In the genomic region with DNA sequence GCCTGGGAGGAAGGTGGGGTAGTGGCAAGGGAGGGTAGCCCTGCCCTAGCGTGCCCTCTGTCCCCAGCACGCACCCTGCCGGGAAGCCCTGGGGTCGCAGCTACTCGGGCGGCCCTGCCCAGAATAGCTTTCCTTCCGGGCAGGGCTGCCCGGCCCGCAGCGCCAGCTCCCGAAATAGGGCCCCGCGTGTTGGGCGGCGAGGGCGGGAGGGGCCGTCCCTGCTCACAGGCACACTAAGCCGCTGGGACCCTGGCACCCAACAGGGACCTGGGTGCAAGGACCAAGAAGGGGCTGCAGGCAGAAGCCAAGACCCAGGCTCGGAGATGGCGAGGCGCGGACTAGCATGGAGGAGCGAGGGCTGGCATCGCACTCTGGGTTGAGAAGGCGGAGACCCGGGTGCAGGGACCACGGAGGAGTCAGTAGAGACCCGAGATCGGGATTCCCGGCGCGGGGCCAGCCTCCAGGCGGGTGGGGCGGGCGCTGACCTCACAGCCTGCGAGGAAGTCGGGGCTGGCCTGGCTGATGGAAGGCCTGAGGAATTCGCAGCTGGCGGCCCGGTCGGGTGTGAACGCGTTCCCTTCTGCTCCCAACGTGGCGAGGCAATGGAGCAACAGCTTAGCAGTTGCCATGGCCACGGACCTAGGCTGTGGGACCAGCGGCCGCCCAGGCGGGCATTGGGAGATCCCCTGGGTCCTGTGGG, we compare ENCODE assay signal across 8 mouse cellular contexts. TPM values are rescaled to one million over a fixed set of nuclear protein-coding genes. Genes with fewer than 3 reads are reported as not detected.
A peak's percentile ranks its signal among the peaks of the same experiment; 100 is the strongest.
DNase-seq lines count a peak whose midpoint lies in the region; ATAC-seq lines count a peak whose summit lies in the region.

No protein-coding gene starts in this region.

- peaks cover 16% of the 10 kb centered on the region for H3K4me1 ChIP-seq in forebrain, embryonic 13.5 days
- H3K4me1 ChIP-seq in stomach, embryonic 15.5 days, result peaks cover 36% of the 10 kb centered on the region

- WGBS in forebrain, embryonic 13.5 days, result 2% methylated on average over 47 of the region's 49 CpGs
- WGBS in stomach, embryonic 15.5 days, result 2% methylated on average over 49 of the region's 49 CpGs

- peak overlapping the region; percentile 66 for H3K9ac ChIP-seq in forebrain, embryonic 13.5 days
- peak overlapping the region; percentile 32 for H3K9ac ChIP-seq in stomach, embryonic 15.5 days

- H3K4me3 ChIP-seq in forebrain, embryonic 13.5 days, result peak overlapping the region; percentile 33
- peak overlapping the region; percentile 36 for H3K4me3 ChIP-seq in stomach, embryonic 15.5 days (replicated peaks)

- no peak overlapping the region for H3K27ac ChIP-seq in forebrain, embryonic 13.5 days
- peak overlapping the region; percentile 87 for H3K27ac ChIP-seq in stomach, embryonic 15.5 days

- H3K36me3 ChIP-seq in forebrain, embryonic 13.5 days (ENCODE audit: poor library complexity, severe bottlenecking), result no peaks in the 10 kb centered on the region
- no peaks in the 10 kb centered on the region for H3K36me3 ChIP-seq in stomach, embryonic 15.5 days

- DNase-seq in 3134 (ENCODE audit: extremely low read depth, insufficient read length, low spot score), result peak; percentile 98
- DNase-seq in MN1 (ENCODE audit: low spot score), result peak; percentile 46
- peak; percentile 90 for DNase-seq in heart, postnatal 25 days (ENCODE audit: low spot score)
- peak; percentile 86 to 92 for DNase-seq in kidney, postnatal 4 days
- DNase-seq in layer of hippocampus, postnatal 14 days (ENCODE audit: low spot score in 2 of 2), result no peak

- peak; percentile 80 for ATAC-seq in forebrain, embryonic 13.5 days
- peak; percentile 33; the same call in 1 of the 2 replicates for ATAC-seq in megakaryocyte-erythroid progenitor cell, adult 5-6 weeks (replicated peaks; ENCODE audit: low FRiP score, low TSS enrichment, poor library complexity, severe bottlenecking)
- peak; percentile 75 for ATAC-seq in stomach, embryonic 15.5 days (ENCODE audit: insufficient read depth, low FRiP score, low read depth)

- peak overlapping the region; percentile 67 for H3K4me2 ChIP-seq in forebrain, embryonic 13.5 days
- peak overlapping the region; percentile 82 for H3K4me2 ChIP-seq in stomach, embryonic 15.5 days

- intact Hi-C loops in heart, postnatal 25 days (cut with DNase I), result no loop called here

- H3K27me3 ChIP-seq in forebrain, embryonic 13.5 days, result peaks cover 30% of the 10 kb centered on the region
- no peaks in the 10 kb centered on the region for H3K27me3 ChIP-seq in stomach, embryonic 15.5 days (replicated peaks)

- H3K9me3 ChIP-seq in forebrain, embryonic 13.5 days (replicated peaks), result no peaks in the 10 kb centered on the region
- no peaks in the 10 kb centered on the region for H3K9me3 ChIP-seq in stomach, embryonic 15.5 days

RNA-seq across cellular contexts. Expression of a gene that starts 20.3 kb away (rescaled TPM):
- polyA plus RNA-seq in forebrain, embryonic 13.5 days (2015; fragmentation: Nextera tagmentation; extraction: Ambion mirVana), result 12.4 and 13.5 TPM in 2 replicates
- 1 to 10 TPM; 5.2 to 6.3 TPM for total RNA-seq in heart, postnatal 25 days (2021)
- total RNA-seq in megakaryocyte-erythroid progenitor cell, adult 5-6 weeks (2014; fragmentation: Nextera tagmentation), result not detected in 2 replicates
- total RNA-seq in megakaryocyte-erythroid progenitor cell, adult 5-6 weeks (2017), result 2.0 and 3.5 TPM in 2 replicates
- 16.0 and 18.5 TPM in 2 replicates for polyA plus RNA-seq in stomach, embryonic 15.5 days (2015; fragmentation: Nextera tagmentation; extraction: Ambion mirVana)
- 1 to 10 TPM; 2.1 to 3.2 TPM for total RNA-seq in layer of hippocampus, postnatal 14 days (2021)

RNA-seq across cellular contexts. Expression of a gene that starts 36.5 kb away (rescaled TPM):
- polyA plus RNA-seq in forebrain, embryonic 13.5 days (2015; fragmentation: Nextera tagmentation; extraction: Ambion mirVana), result 42.7 and 47.7 TPM in 2 replicates
- 10 to 100 TPM; 18.1 to 18.2 TPM for total RNA-seq in heart, postnatal 25 days (2021)
- total RNA-seq in megakaryocyte-erythroid progenitor cell, adult 5-6 weeks (2014; fragmentation: Nextera tagmentation), result 20.5 and 27.5 TPM in 2 replicates
- total RNA-seq in megakaryocyte-erythroid progenitor cell, adult 5-6 weeks (2017), result 5.6 and 6.4 TPM in 2 replicates
- polyA plus RNA-seq in stomach, embryonic 15.5 days (2015; fragmentation: Nextera tagmentation; extraction: Ambion mirVana), result 31.7 and 34.6 TPM in 2 replicates
- total RNA-seq in layer of hippocampus, postnatal 14 days (2021), result 10 to 100 TPM; 65.4 to 66.9 TPM

Comparison
In these comparisons a context has a peak if more than half of its experiments do, and no peak if none do; other contexts are left out.
1. DNase-seq: peak in 3134 (single experiment), MN1 (single experiment), heart, postnatal 25 days (single experiment) and kidney, postnatal 4 days (2 of 2); none in layer of hippocampus, postnatal 14 days (0 of 2).
2. Peak in every context shown above with its lines, with median percentiles within 50 percentile points of each other: ATAC-seq.